In genomic region chr7:127085751-127086150, GRCm38 (mm10) we compare ENCODE assay signal across 26 mouse cellular contexts. TPM values are rescaled to one million over a fixed set of nuclear protein-coding genes. Genes with fewer than 3 reads are reported as not detected.
"Had no signal": no experiment of that assay in that cellular context is flagged by ENCODE, and none has a peak within 500 bp of the region (broad histone marks: within the 10 kb centered on the region; RNA-seq: fewer than 3 reads in every experiment).

No protein-coding gene starts in this region.

RNA-seq across cellular contexts. Expression of gene Zg16, which starts 1.4 kb away (rescaled TPM):
- total RNA-seq: gastrocnemius, adult 2 months; gastrocnemius, postnatal 10 days; gastrocnemius, postnatal 25 days; heart, adult 18-20 months; heart, adult 8-10 months; heart, postnatal 10 days; heart, postnatal 25 days; heart, postnatal 4 days; layer of hippocampus, adult 2 months; layer of hippocampus, postnatal 10 days; layer of hippocampus, postnatal 25 days; left cerebral cortex, adult 2 months; left cerebral cortex, postnatal 14 days; left cerebral cortex, postnatal 36 days had no signal
- polyA plus RNA-seq: heart, embryonic 10.5 days; heart, embryonic 12.5 days; heart, embryonic 14.5 days; hindbrain, embryonic 10.5 days; hindbrain, embryonic 12.5 days; hindbrain, embryonic 14.5 days; hindbrain, embryonic 16.5 days; kidney, embryonic 14.5 days; kidney, embryonic 16.5 days; limb, embryonic 10.5 days; limb, embryonic 12.5 days; limb, embryonic 14.5 days had no signal

RNA-seq across cellular contexts. Expression of gene Qprt, which starts 36.3 kb away (rescaled TPM):
- total RNA-seq: heart, adult 8-10 months; heart, postnatal 25 days; layer of hippocampus, adult 2 months had no signal

RNA-seq across cellular contexts. Expression of gene Spn, which starts 51.9 kb away (rescaled TPM):
- polyA plus RNA-seq: hindbrain, embryonic 10.5 days; hindbrain, embryonic 12.5 days; hindbrain, embryonic 14.5 days; hindbrain, embryonic 16.5 days; limb, embryonic 12.5 days had no signal
